Mouse (Mus musculus) spleen, adult 12 weeks (tissue): ENCODE measurements around the gene 1110059E24Rik.

ENCODE experiments used
- DNase-seq: peaks from one replicate; pipeline ENCODE4 v3.0.0; 2022; ENCODE audit warnings: low spot score

Gene 1110059E24Rik

GRCm38 (mm10) chr19:21571986-21572385, 80.8 kb downstream of the 1110059E24Rik start:
- DNase-seq: no peak

- peak; percentile 70 for DNase-seq
Observed at GRCm38 (mm10) chr19:21571223-21571980, 81.4 kb downstream of the 1110059E24Rik start.

- DNase-seq: no peak
Observed at GRCm38 (mm10) chr19:21570778-21571177, 82.0 kb downstream of the 1110059E24Rik start.

- peak; percentile 35 for DNase-seq
Observed at GRCm38 (mm10) chr19:21568528-21569185, 84.1 kb downstream of the 1110059E24Rik start.

- DNase-seq: no peak
Observed at GRCm38 (mm10) chr19:21567933-21568332, 84.8 kb downstream of the 1110059E24Rik start.

DNA sequence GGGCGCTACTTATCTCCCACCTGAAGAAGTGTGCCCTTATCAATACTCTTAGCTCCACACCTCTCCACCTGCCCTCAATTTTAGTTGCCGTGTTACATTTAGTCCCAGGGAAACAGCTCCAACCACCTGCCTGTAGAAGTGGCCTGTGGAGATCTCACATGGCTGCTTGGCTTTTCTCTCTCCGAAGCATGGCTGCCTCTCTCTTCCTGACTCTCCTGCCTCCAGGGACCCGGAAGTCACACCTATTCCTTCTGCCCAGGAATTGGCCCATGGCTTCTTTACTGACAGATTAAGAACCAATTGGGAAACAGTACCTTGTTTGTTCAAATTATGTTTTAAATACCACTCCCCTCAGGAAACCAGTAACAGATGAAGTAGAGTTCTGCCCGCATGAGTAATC, 86.3 kb downstream of the 1110059E24Rik start:
- DNase-seq: no peak

- DNase-seq: no peak
Observed at GRCm38 (mm10) chr19:21564461-21564797, 88.3 kb downstream of the 1110059E24Rik start.

DNA sequence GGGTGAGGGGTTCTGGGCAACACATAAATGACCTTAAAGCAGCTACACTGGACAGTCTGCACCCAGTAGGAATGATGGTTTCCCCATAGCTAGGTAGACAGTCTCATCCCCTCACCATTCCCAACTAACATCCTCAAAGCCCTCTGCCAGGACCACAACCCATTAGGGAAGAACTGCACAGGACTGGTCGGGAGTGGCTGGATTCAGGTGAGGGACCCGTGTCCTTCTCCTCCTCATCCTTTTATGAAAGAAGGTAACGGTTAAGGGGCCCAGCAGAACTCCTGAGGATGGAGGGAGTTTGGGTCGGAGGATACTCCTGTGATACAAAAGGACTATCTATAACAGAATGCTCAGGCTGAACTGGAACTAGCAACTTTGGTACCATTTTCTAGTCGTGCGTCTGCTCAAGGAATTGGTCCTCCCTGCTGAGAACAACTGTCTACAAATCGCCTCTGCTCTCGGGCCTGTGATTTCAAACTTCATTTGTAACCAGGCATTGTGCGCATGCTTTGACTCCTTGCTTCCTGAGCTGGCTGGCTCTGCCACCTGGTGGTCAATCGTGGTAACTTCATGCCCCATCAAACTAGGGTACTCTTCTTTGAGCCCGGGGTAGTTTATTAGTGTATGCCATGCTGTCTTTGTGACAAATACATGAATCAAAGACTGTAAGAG, 88.9 kb downstream of the 1110059E24Rik start:
- DNase-seq: peak; percentile 64

DNA sequence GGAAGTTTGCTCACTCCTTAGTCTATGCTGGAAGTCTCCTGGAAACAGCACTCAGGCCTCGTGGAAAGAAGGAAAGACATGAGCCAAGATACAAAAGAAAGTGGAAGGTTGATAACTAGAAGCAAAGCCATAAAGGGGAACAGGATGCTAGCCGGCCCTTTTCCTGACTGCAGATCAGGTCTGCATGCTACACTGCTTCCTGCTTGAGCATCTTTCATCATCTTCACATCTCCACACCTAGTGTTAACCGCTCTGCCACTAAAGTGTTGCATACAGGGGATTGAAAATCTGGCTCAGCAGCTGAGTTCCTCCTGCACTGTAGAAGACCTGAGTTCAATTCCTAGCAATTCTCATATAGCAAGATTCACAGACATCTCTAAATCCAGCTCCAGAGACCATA, 89.8 kb downstream of the 1110059E24Rik start:
- no peak for DNase-seq

DNA sequence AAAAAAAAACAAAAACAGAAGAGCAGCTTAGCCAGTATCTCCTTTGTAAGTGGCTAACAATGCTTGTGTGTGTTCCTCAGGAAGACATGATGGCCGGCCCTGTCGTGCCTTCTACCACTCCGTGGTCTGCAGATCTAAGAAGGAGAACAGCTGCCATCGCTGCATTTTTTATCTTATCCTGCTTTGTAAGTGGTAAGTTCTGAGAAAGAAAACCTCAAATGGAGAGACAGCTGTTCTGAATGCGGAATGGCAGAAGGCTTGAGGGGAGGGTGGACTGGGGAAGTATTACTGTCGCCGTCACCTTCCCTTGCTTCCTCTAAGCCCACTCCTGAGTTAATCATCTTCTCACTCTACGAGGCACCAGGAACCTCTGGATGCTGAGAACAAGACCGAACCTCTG, 100.0 kb downstream of the 1110059E24Rik start:
- DNase-seq: no peak

DNA sequence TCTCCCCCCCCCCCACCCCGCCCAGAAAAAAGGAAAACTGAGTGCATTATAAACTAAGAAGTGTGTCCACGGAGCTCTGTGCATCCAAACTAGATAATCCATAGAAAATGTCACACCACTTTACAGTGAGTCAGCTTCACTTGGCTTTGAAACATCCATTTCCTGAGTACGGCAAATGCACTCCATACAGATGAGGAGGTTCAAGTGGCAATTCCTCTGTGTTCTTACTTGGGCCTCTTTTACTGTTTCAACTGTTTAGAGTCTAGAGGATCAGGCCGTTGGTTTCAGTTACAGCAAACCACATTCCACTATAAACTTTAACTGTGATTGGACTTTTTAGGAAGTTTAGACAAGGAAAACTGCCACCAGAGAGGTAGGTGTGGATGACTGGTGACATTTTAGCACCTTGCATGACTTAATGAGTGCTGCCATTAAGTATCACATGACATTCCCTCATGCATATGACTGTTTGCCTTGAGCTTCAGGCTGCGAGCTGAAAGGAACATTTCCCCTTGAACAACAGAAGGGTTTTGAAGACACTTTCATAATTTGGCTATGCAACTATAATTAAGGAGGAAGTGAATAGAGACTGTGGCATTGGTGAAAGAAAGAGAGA, 100.7 kb downstream of the 1110059E24Rik start:
- no peak for DNase-seq

DNA sequence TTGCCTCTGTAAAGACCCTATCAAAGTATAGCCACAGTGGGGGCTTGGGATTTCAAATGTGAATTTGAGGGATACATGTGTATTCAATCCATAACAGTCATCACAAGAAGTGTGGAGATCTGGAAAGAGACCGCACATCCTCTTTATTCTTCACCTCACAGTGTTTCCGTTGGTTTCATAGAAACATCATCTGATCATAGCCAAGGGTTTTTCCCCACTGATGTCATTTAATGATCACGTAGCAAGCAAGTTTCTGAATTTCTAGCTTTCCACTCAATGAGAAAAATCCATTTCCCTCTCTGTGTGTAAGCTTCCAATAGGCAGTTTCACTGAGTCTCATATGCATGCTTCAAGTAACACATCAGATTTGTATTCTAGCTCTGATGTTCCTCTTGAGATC, 103.1 kb downstream of the 1110059E24Rik start:
- no peak for DNase-seq

GRCm38 (mm10) chr19:21548947-21549346, 103.8 kb downstream of the 1110059E24Rik start:
- DNase-seq: no peak

- DNase-seq: no peak
Observed at GRCm38 (mm10) chr19:21537125-21537524, 115.7 kb downstream of the 1110059E24Rik start.
